Mouse (Mus musculus): Measurements from ENCODE around the gene Enpp6. TPM values are rescaled to one million over a fixed set of nuclear protein-coding genes. Genes with fewer than 3 reads are reported as not detected.

Gene Enpp6
- total and polyA plus RNA-seq, 2 experiments from 2014 or later, result 5.5 to 7.7 TPM

- Histone ChIP-seq H3K9ac (replicated peaks; ENCODE audit: low read depth, low read length) (no peak overlapping the region), H3K4me1 (ENCODE audit: control insufficient read depth, insufficient read depth) (no peaks in the 10 kb centered on the region), H3K27ac (ENCODE audit: low read depth) (no peak overlapping the region), H3K4me3 (ENCODE audit: low read depth, low read length) (no peak overlapping the region), H3K9me3 (replicated peaks; ENCODE audit: control insufficient read depth, low read length) (no peaks in the 10 kb centered on the region), H3K27me3 (ENCODE audit: control insufficient read depth, insufficient read depth, low read length) (no peaks in the 10 kb centered on the region), H3K4me2 (ENCODE audit: low read depth, low read length) (peak overlapping the region; percentile 22; the same call in 1 of the 2 replicates), H3K36me3 (replicated peaks; ENCODE audit: control insufficient read depth, insufficient read depth, low read length) (no peaks in the 10 kb centered on the region)
- no peak for TF ChIP-seq EP300 (IDR thresholded peaks at IDR 0.05; ENCODE audit: low read depth)
- TF ChIP-seq CTCF (IDR thresholded peaks at IDR 0.05; ENCODE audit: low read depth), result no peak
- WGBS, result 68% methylated on average over 22 of the region's 22 CpGs
- DNase-seq (ENCODE audit: low spot score), result peak; percentile 23
- ATAC-seq (ENCODE audit: insufficient read depth, low read depth), result no peak
Observed at GRCm38 (mm10) chr8:47082201-47083027, 95.7 kb downstream of the Enpp6 start.

DNA sequence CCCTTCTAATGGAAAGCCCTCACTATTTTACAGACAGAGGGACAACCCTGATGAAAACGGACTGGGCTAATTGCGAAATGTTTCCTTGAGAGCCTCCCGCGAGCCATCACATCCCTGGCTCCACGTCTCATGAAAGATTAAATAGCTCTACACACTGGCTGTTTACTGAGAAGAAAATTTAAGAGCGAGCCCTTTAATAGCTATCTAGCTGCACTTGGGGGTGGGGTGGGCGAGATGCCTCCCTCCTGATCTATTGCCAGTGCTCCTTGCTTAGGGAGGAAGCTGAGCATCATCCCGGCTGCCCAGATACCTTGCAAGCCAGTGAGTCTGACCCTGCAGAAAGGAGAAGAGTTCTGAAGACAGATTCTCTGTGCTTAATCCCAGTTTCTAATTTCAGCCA lies 103.3 kb downstream of the Enpp6 start:
- H3K4me1 ChIP-seq (ENCODE audit: control insufficient read depth, insufficient read depth), result no peaks in the 10 kb centered on the region
- H3K9ac ChIP-seq (replicated peaks; ENCODE audit: low read depth, low read length), result no peak overlapping the region
- no peaks in the 10 kb centered on the region for H3K9me3 ChIP-seq (replicated peaks; ENCODE audit: control insufficient read depth, low read length)
- no peak overlapping the region for H3K27ac ChIP-seq (ENCODE audit: low read depth)
- H3K4me3 ChIP-seq (ENCODE audit: low read depth, low read length), result no peak overlapping the region
- H3K27me3 ChIP-seq (ENCODE audit: control insufficient read depth, insufficient read depth, low read length), result no peaks in the 10 kb centered on the region
- H3K4me2 ChIP-seq (ENCODE audit: low read depth, low read length), result no peak overlapping the region
- ATAC-seq (ENCODE audit: insufficient read depth, low read depth) (no peak), DNase-seq (ENCODE audit: low spot score) (no peak)
- no peaks in the 10 kb centered on the region for H3K36me3 ChIP-seq (replicated peaks; ENCODE audit: control insufficient read depth, insufficient read depth, low read length)
- 77% methylated on average over 8 of the region's 8 CpGs for WGBS
- TF ChIP-seq CTCF (IDR thresholded peaks at IDR 0.05; ENCODE audit: low read depth), result no peak
- TF ChIP-seq EP300 (IDR thresholded peaks at IDR 0.05; ENCODE audit: low read depth), result no peak

- WGBS, result 41% methylated on average over 2 of the region's 2 CpGs
- H3K9me3 ChIP-seq (replicated peaks; ENCODE audit: control insufficient read depth, low read length), result no peaks in the 10 kb centered on the region
- H3K4me2 ChIP-seq (ENCODE audit: low read depth, low read length), result no peak overlapping the region
- H3K27ac ChIP-seq (ENCODE audit: low read depth), result no peak overlapping the region
- no peak overlapping the region for H3K9ac ChIP-seq (replicated peaks; ENCODE audit: low read depth, low read length)
- ATAC-seq (ENCODE audit: insufficient read depth, low read depth), result no peak
- TF ChIP-seq CTCF (IDR thresholded peaks at IDR 0.05; ENCODE audit: low read depth) (no peak), EP300 (IDR thresholded peaks at IDR 0.05; ENCODE audit: low read depth) (no peak)
- DNase-seq (ENCODE audit: low spot score), result no peak
- H3K36me3 ChIP-seq (replicated peaks; ENCODE audit: control insufficient read depth, insufficient read depth, low read length), result no peaks in the 10 kb centered on the region
- H3K4me1 ChIP-seq (ENCODE audit: control insufficient read depth, insufficient read depth), result no peaks in the 10 kb centered on the region
- no peak overlapping the region for H3K4me3 ChIP-seq (ENCODE audit: low read depth, low read length)
- H3K27me3 ChIP-seq (ENCODE audit: control insufficient read depth, insufficient read depth, low read length), result no peaks in the 10 kb centered on the region
Observed at GRCm38 (mm10) chr8:47105617-47106016, 118.9 kb downstream of the Enpp6 start.

- Histone ChIP-seq H3K4me1 (ENCODE audit: control insufficient read depth, insufficient read depth) (no peaks in the 10 kb centered on the region), H3K9me3 (replicated peaks; ENCODE audit: control insufficient read depth, low read length) (no peaks in the 10 kb centered on the region; the same call in 1 of the 2 replicates), H3K27me3 (ENCODE audit: control insufficient read depth, insufficient read depth, low read length) (no peaks in the 10 kb centered on the region), H3K9ac (replicated peaks; ENCODE audit: low read depth, low read length) (no peak overlapping the region), H3K4me2 (ENCODE audit: low read depth, low read length) (no peak overlapping the region), H3K27ac (ENCODE audit: low read depth) (no peak overlapping the region), H3K4me3 (ENCODE audit: low read depth, low read length) (no peak overlapping the region), H3K36me3 (replicated peaks; ENCODE audit: control insufficient read depth, insufficient read depth, low read length) (no peaks in the 10 kb centered on the region)
- 69% methylated on average over 17 of the region's 17 CpGs for WGBS
- DNase-seq (ENCODE audit: low spot score) (no peak), ATAC-seq (ENCODE audit: insufficient read depth, low read depth) (no peak)
- TF ChIP-seq EP300 (IDR thresholded peaks at IDR 0.05; ENCODE audit: low read depth), result no peak
- no peak for TF ChIP-seq CTCF (IDR thresholded peaks at IDR 0.05; ENCODE audit: low read depth)
Observed at GRCm38 (mm10) chr8:47114133-47114796, 127.6 kb downstream of the Enpp6 start.

DNA sequence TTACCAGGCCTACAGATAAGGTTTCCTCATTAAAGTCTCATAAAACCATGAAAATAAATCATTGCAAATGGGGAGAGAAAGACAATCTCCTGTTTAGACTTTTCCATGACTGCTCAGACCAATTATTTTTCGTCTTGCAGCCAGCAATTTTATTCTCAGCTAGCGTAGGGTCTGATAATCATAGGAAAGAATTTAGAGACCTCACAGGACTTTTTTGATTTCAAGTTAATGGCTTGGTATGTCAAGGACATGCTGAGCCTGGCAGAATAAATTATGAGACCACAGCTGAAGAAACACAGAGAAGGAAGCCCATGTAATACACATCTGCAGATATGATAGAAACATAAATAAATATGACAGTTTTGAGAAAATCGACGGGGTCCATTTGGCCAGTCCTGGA lies 130.6 kb downstream of the Enpp6 start:
- no peaks in the 10 kb centered on the region for H3K27me3 ChIP-seq (ENCODE audit: control insufficient read depth, insufficient read depth, low read length)
- no peaks in the 10 kb centered on the region; the same call in 1 of the 2 replicates for H3K9me3 ChIP-seq (replicated peaks; ENCODE audit: control insufficient read depth, low read length)
- no peak overlapping the region for H3K4me2 ChIP-seq (ENCODE audit: low read depth, low read length)
- no peak overlapping the region for H3K4me3 ChIP-seq (ENCODE audit: low read depth, low read length)
- DNase-seq (ENCODE audit: low spot score) (no peak), ATAC-seq (ENCODE audit: insufficient read depth, low read depth) (no peak)
- no peaks in the 10 kb centered on the region for H3K4me1 ChIP-seq (ENCODE audit: control insufficient read depth, insufficient read depth)
- 71% methylated on average over 4 of the region's 4 CpGs for WGBS
- H3K9ac ChIP-seq (replicated peaks; ENCODE audit: low read depth, low read length), result no peak overlapping the region
- H3K27ac ChIP-seq (ENCODE audit: low read depth), result no peak overlapping the region
- TF ChIP-seq CTCF (IDR thresholded peaks at IDR 0.05; ENCODE audit: low read depth), result no peak
- TF ChIP-seq EP300 (IDR thresholded peaks at IDR 0.05; ENCODE audit: low read depth), result no peak
- H3K36me3 ChIP-seq (replicated peaks; ENCODE audit: control insufficient read depth, insufficient read depth, low read length), result no peaks in the 10 kb centered on the region

All from heart, postnatal 0 days (tissue).